Mouse (Mus musculus) ES-Bruce4 (cell line): ENCODE data around the gene Map3k6. TPM values are rescaled to one million over a fixed set of nuclear protein-coding genes. Genes with fewer than 3 reads are reported as not detected.

Experiments used
- H3K27ac ChIP-seq: 2 replicates; pipeline ENCODE4 v1.5.1; 2012; ENCODE audit warnings: low read length, inconsistent platforms; ENCODE audit not compliant: insufficient read depth
- H3K27me3 ChIP-seq: 2 replicates; pipeline ENCODE4 v1.6.1; 2012; ENCODE audit warnings: mild to moderate bottlenecking, low read length, inconsistent platforms; ENCODE audit not compliant: control insufficient read depth, poor library complexity, insufficient read depth, severe bottlenecking
- H3K36me3 ChIP-seq: 2 replicates; pipeline ENCODE4 v1.6.1; 2012; ENCODE audit warnings: inconsistent platforms, mild to moderate bottlenecking, low read length, moderate library complexity; ENCODE audit not compliant: control insufficient read depth, poor library complexity, insufficient read depth, severe bottlenecking
- H3K4me1 ChIP-seq: one replicate; pipeline ENCODE4 v1.8.1; 2011; ENCODE audit warnings: low read length; ENCODE audit not compliant: control insufficient read depth, insufficient read depth
- H3K4me3 ChIP-seq: 2 replicates; pipeline ENCODE4 v1.5.1; 2011; ENCODE audit warnings: low read depth, mild to moderate bottlenecking, low read length
- H3K9ac ChIP-seq: 2 replicates; pipeline ENCODE4 v1.6.1; 2012; ENCODE audit warnings: low read depth, mild to moderate bottlenecking, inconsistent platforms; ENCODE audit not compliant: poor library complexity, severe bottlenecking
- H3K9me3 ChIP-seq: replicated peaks from 2 replicates; pipeline ENCODE4 v1.6.1; 2012; ENCODE audit warnings: mild to moderate bottlenecking, low read length, inconsistent platforms; ENCODE audit not compliant: control insufficient read depth, poor library complexity, insufficient read depth, severe bottlenecking
- CTCF ChIP-seq: IDR thresholded peaks from one replicate; pipeline ENCODE4 v1.8.1; 2011; ENCODE audit warnings: low read depth, low read length
- EP300 ChIP-seq: IDR thresholded peaks from 2 replicates; pipeline ENCODE4 v1.6.1; 2011; ENCODE audit warnings: low read depth, low read length; ENCODE audit not compliant: insufficient read depth
- POLR2A ChIP-seq: IDR thresholded peaks from one replicate; pipeline ENCODE4 v1.8.1; 2011; ENCODE audit warnings: low read length; ENCODE audit not compliant: insufficient read depth
- polyA plus RNA-seq: library from polyadenylated mRNA; stranded (reverse); fragments of >200 nt; gene quantifications from 2 replicates; pipeline ENCODE4 v1.2.4, GENCODE M21; 2011; ENCODE audit warnings: low read depth; ENCODE audit not compliant: missing spikeins, insufficient read depth, insufficient read length

The Map3k6 gene
- polyA plus RNA-seq, 1 experiment = 3.8 TPM

GRCm38 (mm10) chr4:133243538-133243937 is 2.9 kb downstream of the Map3k6 start:
- no peak overlapping the region for H3K27ac ChIP-seq

GRCm38 (mm10) chr4:133244289-133244688 is 3.7 kb downstream of the Map3k6 start:
- Histone ChIP-seq H3K36me3 (no peaks in the 10 kb centered on the region), H3K27me3 (no peaks in the 10 kb centered on the region), H3K4me3 (no peak overlapping the region), H3K4me1 (no peaks in the 10 kb centered on the region), H3K27ac (no peak overlapping the region), H3K9ac (no peak overlapping the region), H3K9me3 (no peaks in the 10 kb centered on the region)
- no peak for TF ChIP-seq CTCF
- TF ChIP-seq EP300 = no peak
- no peak for TF ChIP-seq POLR2A

More at GRCm38 (mm10) chr4:133243538-133243937, 2.9 kb downstream of the Map3k6 start:
- no peak for TF ChIP-seq CTCF
- no peak for TF ChIP-seq EP300
- TF ChIP-seq POLR2A = no peak
- H3K4me1 ChIP-seq = no peaks in the 10 kb centered on the region
- H3K9ac ChIP-seq = no peak overlapping the region
- H3K4me3 ChIP-seq = no peak overlapping the region
- no peaks in the 10 kb centered on the region for H3K27me3 ChIP-seq
- no peaks in the 10 kb centered on the region for H3K9me3 ChIP-seq
- H3K36me3 ChIP-seq = no peaks in the 10 kb centered on the region

DNA sequence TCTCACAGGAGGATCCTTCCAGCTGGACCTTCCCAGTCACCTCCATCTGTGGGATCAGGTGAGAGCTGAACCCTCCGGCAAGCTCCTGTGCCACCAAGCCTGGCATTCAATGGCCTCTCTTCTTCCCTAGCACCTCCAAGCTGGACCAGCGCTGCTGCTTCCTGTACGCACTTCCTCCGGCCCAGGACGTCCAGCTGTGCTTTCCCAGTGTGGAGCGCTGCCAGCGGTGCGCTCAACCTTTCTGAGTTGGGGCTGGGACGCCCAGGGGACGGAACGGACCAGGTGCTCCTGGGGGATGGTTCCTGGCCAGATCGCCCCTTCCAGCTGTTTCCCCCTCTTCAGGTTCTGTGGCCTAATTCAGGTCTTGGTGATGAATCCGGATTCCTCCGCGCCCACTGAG is 6.5 kb downstream of the Map3k6 start:
- no peaks in the 10 kb centered on the region for H3K4me1 ChIP-seq
- H3K36me3 ChIP-seq = no peaks in the 10 kb centered on the region
- H3K4me3 ChIP-seq = 0 out of 2 replicates have a peak overlapping the region, but pooled peaks have one; percentile 16
- H3K9me3 ChIP-seq = no peaks in the 10 kb centered on the region
- no peak overlapping the region for H3K27ac ChIP-seq
- TF ChIP-seq EP300 (no peak), CTCF (no peak), POLR2A (no peak)
- no peak overlapping the region for H3K9ac ChIP-seq
- H3K27me3 ChIP-seq = no peaks in the 10 kb centered on the region

- Histone ChIP-seq H3K9me3 (no peaks in the 10 kb centered on the region), H3K9ac (no peak overlapping the region), H3K27ac (no peak overlapping the region), H3K27me3 (no peaks in the 10 kb centered on the region), H3K4me1 (no peaks in the 10 kb centered on the region), H3K36me3 (no peaks in the 10 kb centered on the region), H3K4me3 (no peak overlapping the region)
- TF ChIP-seq CTCF (no peak), EP300 (no peak), POLR2A (no peak)
Measured at GRCm38 (mm10) chr4:133247806-133248449, 7.3 kb downstream of the Map3k6 start.

DNA sequence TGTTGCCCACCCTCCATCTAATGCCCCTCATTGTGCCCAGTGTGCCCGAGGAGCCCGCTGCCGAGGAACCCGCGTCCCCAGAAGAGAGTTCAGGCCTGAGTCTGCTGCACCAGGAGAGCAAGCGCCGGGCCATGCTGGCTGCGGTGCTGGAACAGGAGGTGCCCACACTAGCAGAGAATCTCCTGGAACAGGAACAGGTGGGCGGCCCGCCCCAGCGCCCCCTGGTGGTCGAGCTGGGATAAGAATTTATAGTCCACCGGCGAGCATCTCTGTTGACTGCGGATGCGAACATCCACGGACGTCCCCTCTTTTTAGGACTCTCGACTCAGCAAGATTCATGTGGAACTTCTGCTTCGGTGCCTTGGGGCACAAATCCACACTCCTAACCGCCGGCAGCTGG is 10.0 kb downstream of the Map3k6 start:
- H3K9ac ChIP-seq = peak overlapping the region; percentile 11; the same call in 1 of the 2 replicates
- H3K4me3 ChIP-seq = peak overlapping the region; percentile 54
- H3K27ac ChIP-seq = no peak overlapping the region
- TF ChIP-seq EP300 (0 out of 2 replicates have a peak, but pooled peaks have one; percentile 7), CTCF (peak; percentile 65), POLR2A (no peak)
- H3K4me1 ChIP-seq = no peaks in the 10 kb centered on the region
- no peaks in the 10 kb centered on the region for H3K36me3 ChIP-seq
- H3K27me3 ChIP-seq = no peaks in the 10 kb centered on the region
- H3K9me3 ChIP-seq = no peaks in the 10 kb centered on the region

DNA sequence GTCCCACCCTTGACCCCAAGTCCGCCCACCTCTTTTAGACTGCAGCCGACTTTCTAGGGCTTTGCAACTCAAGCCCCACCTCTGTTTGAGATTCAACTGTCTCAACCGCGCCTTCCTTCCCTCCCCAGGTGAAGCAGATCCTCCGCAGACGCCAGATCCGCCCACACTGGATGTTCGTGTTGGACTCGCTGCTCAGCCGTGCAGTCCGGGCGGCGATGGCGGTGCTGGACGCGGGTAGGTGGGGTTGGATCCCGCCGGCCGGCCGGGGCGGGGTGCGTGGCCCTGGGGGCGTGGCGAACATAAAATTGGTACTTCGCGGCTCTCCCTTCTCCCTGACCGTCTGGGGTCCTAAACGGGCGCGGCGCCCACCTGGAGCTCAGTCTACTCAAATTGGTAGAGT is 10.6 kb downstream of the Map3k6 start:
- H3K9ac ChIP-seq = peak overlapping the region; percentile 6; the same call in 1 of the 2 replicates
- TF ChIP-seq CTCF = peak; percentile 0
- TF ChIP-seq EP300 = no peak
- TF ChIP-seq POLR2A = no peak
- H3K4me1 ChIP-seq = no peaks in the 10 kb centered on the region
- no peaks in the 10 kb centered on the region for H3K9me3 ChIP-seq
- no peaks in the 10 kb centered on the region for H3K27me3 ChIP-seq
- H3K36me3 ChIP-seq = no peaks in the 10 kb centered on the region
- no peak overlapping the region for H3K27ac ChIP-seq
- peak overlapping the region; percentile 54 for H3K4me3 ChIP-seq
